Mouse (Mus musculus): ENCODE data around the gene Pah.

GRCm38 (mm10) chr10:87518585-87518984 lies 3.0 kb upstream of the Pah start:
- TF ChIP-seq GATA1 (IDR thresholded peaks at IDR 0.05; ENCODE audit: borderline replicate concordance, low read length) (no peak), FLI1 (IDR thresholded peaks at IDR 0.05; ENCODE audit: low read length) (no peak)

All from megakaryocyte, embryonic 14.5 days (primary cell).